Mouse (Mus musculus) T-helper 1 cell (primary cell): ENCODE results near the gene 1700001P01Rik.
"Not testable (repeated sequence)": the region's sequence is repeated elsewhere in the genome, so short reads cannot be mapped to it uniquely, and the experiment has no call there.

Experiments
- in situ Hi-C: fragments of 300-600 bp; cut with MboI, MseI; formaldehyde crosslinking; loops from one replicate; pipeline ENCODE4 v1.15.1; 2025; ENCODE audit warnings: high pct_unique_total_duplicates

Gene 1700001P01Rik

GRCm38 (mm10) chr11:97796910-97797309 is 21.2 kb upstream of the 1700001P01Rik start:
- in situ Hi-C loops: no loop called here

- in situ Hi-C loops: no loop called here
Measured at GRCm38 (mm10) chr11:97793165-97793564, 17.4 kb upstream of the 1700001P01Rik start.

- in situ Hi-C loops: not testable (repeated sequence)
Measured at GRCm38 (mm10) chr11:97790778-97791438, 15.2 kb upstream of the 1700001P01Rik start.

- in situ Hi-C loops: no loop called here
Measured at GRCm38 (mm10) chr11:97789727-97790126, 14.0 kb upstream of the 1700001P01Rik start.

- in situ Hi-C loops: no loop called here
Measured at GRCm38 (mm10) chr11:97787961-97788360, 12.2 kb upstream of the 1700001P01Rik start.

GRCm38 (mm10) chr11:97782564-97782895 is 6.8 kb upstream of the 1700001P01Rik start:
- in situ Hi-C loops: no loop called here

- in situ Hi-C loops: no loop called here
Measured at GRCm38 (mm10) chr11:97781832-97782563, 6.3 kb upstream of the 1700001P01Rik start, which contains the start of gene Rpl23. Gene Rpl23, minus strand, starts transcription at chr11:97782437.

- in situ Hi-C loops: no loop called here
Measured at GRCm38 (mm10) chr11:97781478-97781831, 5.7 kb upstream of the 1700001P01Rik start.

- in situ Hi-C loops: no loop called here
Measured at GRCm38 (mm10) chr11:97779968-97780701, 4.4 kb upstream of the 1700001P01Rik start.

- in situ Hi-C loops: no loop called here
Measured at GRCm38 (mm10) chr11:97778918-97779317, 3.2 kb upstream of the 1700001P01Rik start.

GRCm38 (mm10) chr11:97777129-97777529 is 1.4 kb upstream of the 1700001P01Rik start:
- in situ Hi-C loops: no loop called here

- in situ Hi-C loops: no loop called here
Measured at GRCm38 (mm10) chr11:97776497-97777128, 895 bp upstream of the 1700001P01Rik start.

GRCm38 (mm10) chr11:97775186-97775585 is 532 bp downstream of the 1700001P01Rik start:
- in situ Hi-C loops: no loop called here

GRCm38 (mm10) chr11:97771410-97771809 is 4.3 kb downstream of the 1700001P01Rik start:
- in situ Hi-C loops: no loop called here

GRCm38 (mm10) chr11:97769704-97770103 is 6.0 kb downstream of the 1700001P01Rik start:
- in situ Hi-C loops: no loop called here

GRCm38 (mm10) chr11:97766154-97766881 is 9.4 kb downstream of the 1700001P01Rik start, which contains the start of gene Cwc25:
Gene Cwc25, minus strand, starts transcription at chr11:97766556.
- in situ Hi-C loops: no loop called here

- in situ Hi-C loops: no loop called here
Measured at GRCm38 (mm10) chr11:97761638-97762037, 14.1 kb downstream of the 1700001P01Rik start.

- in situ Hi-C loops: no loop called here
Measured at GRCm38 (mm10) chr11:97758942-97759341, 16.8 kb downstream of the 1700001P01Rik start.

- in situ Hi-C loops: no loop called here
Measured at GRCm38 (mm10) chr11:97758125-97758524, 17.6 kb downstream of the 1700001P01Rik start.

- in situ Hi-C loops: no loop called here
Measured at GRCm38 (mm10) chr11:97753277-97753676, 22.4 kb downstream of the 1700001P01Rik start.

GRCm38 (mm10) chr11:97748496-97748895 is 27.2 kb downstream of the 1700001P01Rik start:
- in situ Hi-C loops: no loop called here
